Mouse (Mus musculus) cerebellum, adult 2 months (tissue): ENCODE results near the gene Klhl29.

Experiments
- CTCF ChIP-seq: fragments of 200-500 bp; IDR thresholded peaks from 2 replicates; pipeline ENCODE4 v1.5.1; 2011; ENCODE audit warnings: low read depth, mild to moderate bottlenecking, control low read depth, low read length, moderate library complexity, borderline replicate concordance; ENCODE audit not compliant: insufficient read depth
- POLR2A ChIP-seq: fragments of 200-500 bp; IDR thresholded peaks from 2 replicates; pipeline ENCODE4 v1.6.1; 2011; ENCODE audit warnings: low read length, control low read depth, borderline replicate concordance; ENCODE audit not compliant: insufficient read depth

DNA sequence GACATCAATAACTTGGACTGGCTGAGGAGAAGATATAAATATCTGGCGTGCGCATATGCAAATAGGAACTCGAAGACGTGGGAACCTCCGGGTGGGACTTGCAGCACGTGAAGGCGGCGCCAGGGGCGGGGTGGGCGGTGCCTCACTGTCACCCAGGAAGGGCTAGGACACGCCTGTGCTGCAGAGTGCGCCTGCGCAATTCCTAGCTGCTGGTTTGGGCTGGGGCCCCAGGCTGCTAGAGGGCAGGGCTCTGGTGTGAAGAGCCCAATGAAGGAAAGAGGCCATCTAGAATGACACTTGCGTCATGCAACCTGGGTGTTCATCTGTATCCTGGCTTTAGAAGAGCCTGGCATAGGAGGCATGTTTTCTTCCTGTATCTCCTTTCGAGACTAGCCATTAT lies 255.8 kb downstream of the Klhl29 start:
- no peak for TF ChIP-seq CTCF
- TF ChIP-seq POLR2A: peak; percentile 41; the same call in 1 of the 2 replicates
